Mouse (Mus musculus) stomach, postnatal 0 days (tissue): ENCODE results near the gene Fam219b.

Experiments used
- CTCF ChIP-seq: IDR thresholded peaks from 2 replicates; pipeline ENCODE4 v1.5.1; 2016; ENCODE audit warnings: antibody characterized with exemption, low read depth, mild to moderate bottlenecking, moderate library complexity
- EP300 ChIP-seq: optimal IDR thresholded peaks from 2 replicates; pipeline ENCODE3; 2016; ENCODE audit warnings: antibody characterized with exemption

DNA sequence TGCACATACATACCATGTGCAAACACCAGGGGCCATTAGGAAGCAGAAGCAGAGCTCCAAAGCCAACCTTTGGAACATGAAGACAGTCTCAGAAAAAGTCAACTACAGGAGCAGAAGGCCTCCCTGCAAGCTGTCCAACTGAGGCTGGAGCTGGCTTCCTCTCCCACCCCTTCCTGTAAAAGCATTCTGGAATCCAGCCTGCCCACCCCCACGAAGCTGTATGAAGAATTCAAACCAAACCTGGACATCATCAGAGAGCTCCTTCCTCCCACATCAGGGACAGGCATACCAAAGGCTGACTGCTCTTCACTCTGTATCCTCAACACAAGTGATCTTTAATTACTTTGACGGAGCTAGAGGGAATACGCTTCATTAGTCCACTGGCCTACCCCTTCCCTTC, 6.6 kb downstream of the Fam219b start:
- TF ChIP-seq EP300 = no peak
- TF ChIP-seq CTCF = no peak
